Mouse (Mus musculus) midbrain, embryonic 11.5 days (tissue): Measurements from ENCODE around the gene Slc7a11. TPM values are rescaled to one million over a fixed set of nuclear protein-coding genes. Genes with fewer than 3 reads are reported as not detected.

Source experiments
- ATAC-seq: fragments of 200-750 bp; cut with Nextera tagmentation; 2 replicates; pipeline ENCODE4 v1.8.0; 2017; ENCODE audit warnings: moderate TSS enrichment, moderate library complexity; ENCODE audit not compliant: low FRiP score
- DNase-seq: peaks from one replicate; pipeline ENCODE4 v3.0.0; 2015; ENCODE audit warnings: low spot score; ENCODE audit errors: missing footprints
- H3K27ac ChIP-seq: fragments of 300-500 bp; sonication (generic); 2 replicates; pipeline ENCODE4 v1.5.1; 2014; ENCODE audit warnings: low read depth, low read length
- H3K27me3 ChIP-seq: fragments of 300-500 bp; sonication (generic); 2 replicates; pipeline ENCODE4 v1.6.1; 2014; ENCODE audit warnings: mild to moderate bottlenecking, low read length, moderate library complexity, mixed read lengths; ENCODE audit not compliant: control insufficient read depth, insufficient read depth
- H3K36me3 ChIP-seq: fragments of 300-500 bp; sonication (generic); 2 replicates; pipeline ENCODE4 v1.6.1; 2014; ENCODE audit warnings: mild to moderate bottlenecking, low read length, moderate library complexity, mixed read lengths; ENCODE audit not compliant: control insufficient read depth, insufficient read depth
- H3K4me1 ChIP-seq: fragments of 300-500 bp; sonication (generic); 2 replicates; pipeline ENCODE4 v1.6.1; 2014; ENCODE audit warnings: low read length; ENCODE audit not compliant: control insufficient read depth, insufficient read depth
- H3K4me2 ChIP-seq: fragments of 300-500 bp; sonication (generic); 2 replicates; pipeline ENCODE4 v1.6.1; 2014; ENCODE audit warnings: mild to moderate bottlenecking, moderate library complexity
- H3K4me3 ChIP-seq: fragments of 300-500 bp; sonication (generic); 2 replicates; pipeline ENCODE4 v1.5.1; 2014; ENCODE audit warnings: low read depth, low read length
- H3K9ac ChIP-seq: fragments of 300-500 bp; sonication (generic); 2 replicates; pipeline ENCODE4 v1.6.1; 2014; ENCODE audit warnings: low read length
- H3K9me3 ChIP-seq: fragments of 300-500 bp; sonication (generic); 2 replicates; pipeline ENCODE4 v1.6.1; 2016; ENCODE audit warnings: low read length; ENCODE audit not compliant: control insufficient read depth
- WGBS: fragments of 180-500 bp; shearing (Covaris S2); extraction: QIAGEN DNeasy Blood & Tissue Kit; methylation state at CpG from one replicate; pipeline ENCODE4 v1.1.7; 2014; 5-methylcytosine and 5-hydroxymethylcytosine counted together
- polyA plus RNA-seq: library from polyadenylated mRNA; unstranded; fragments of >200 nt; fragmentation: Nextera tagmentation; extraction: Ambion mirVana; gene quantifications from 2 replicates; pipeline ENCODE4 v1.2.1, GENCODE M21; 2014

Gene Slc7a11
- polyA plus RNA-seq, 1 experiment from 2014 or later: 0.96 TPM

- peaks cover 8% of the 10 kb centered on the region for H3K4me1 ChIP-seq
- H3K4me3 ChIP-seq: no peak overlapping the region
- no peak overlapping the region for H3K9ac ChIP-seq
- no peak overlapping the region for H3K4me2 ChIP-seq
- DNase-seq (peak; percentile 89), ATAC-seq (no peak)
- no peaks in the 10 kb centered on the region for H3K36me3 ChIP-seq
- WGBS: 36% methylated on average over 5 of the region's 5 CpGs
- H3K9me3 ChIP-seq: no peaks in the 10 kb centered on the region; the same call in 1 of the 2 replicates
- no peak overlapping the region for H3K27ac ChIP-seq
- no peaks in the 10 kb centered on the region for H3K27me3 ChIP-seq
Observed at GRCm38 (mm10) chr3:50382729-50383128, 60.7 kb downstream of the Slc7a11 start.

GRCm38 (mm10) chr3:50381861-50382693 lies 61.3 kb downstream of the Slc7a11 start:
- ATAC-seq (no peak), DNase-seq (peak; percentile 91)
- Histone ChIP-seq H3K4me3 (peak overlapping the region; percentile 21), H3K36me3 (no peaks in the 10 kb centered on the region), H3K4me2 (peak overlapping the region; percentile 36), H3K4me1 (peaks cover 8% of the 10 kb centered on the region), H3K9me3 (no peaks in the 10 kb centered on the region; the same call in 1 of the 2 replicates), H3K27me3 (no peaks in the 10 kb centered on the region), H3K9ac (no peak overlapping the region), H3K27ac (no peak overlapping the region)
- WGBS: 36% methylated on average over 22 of the region's 22 CpGs

DNA sequence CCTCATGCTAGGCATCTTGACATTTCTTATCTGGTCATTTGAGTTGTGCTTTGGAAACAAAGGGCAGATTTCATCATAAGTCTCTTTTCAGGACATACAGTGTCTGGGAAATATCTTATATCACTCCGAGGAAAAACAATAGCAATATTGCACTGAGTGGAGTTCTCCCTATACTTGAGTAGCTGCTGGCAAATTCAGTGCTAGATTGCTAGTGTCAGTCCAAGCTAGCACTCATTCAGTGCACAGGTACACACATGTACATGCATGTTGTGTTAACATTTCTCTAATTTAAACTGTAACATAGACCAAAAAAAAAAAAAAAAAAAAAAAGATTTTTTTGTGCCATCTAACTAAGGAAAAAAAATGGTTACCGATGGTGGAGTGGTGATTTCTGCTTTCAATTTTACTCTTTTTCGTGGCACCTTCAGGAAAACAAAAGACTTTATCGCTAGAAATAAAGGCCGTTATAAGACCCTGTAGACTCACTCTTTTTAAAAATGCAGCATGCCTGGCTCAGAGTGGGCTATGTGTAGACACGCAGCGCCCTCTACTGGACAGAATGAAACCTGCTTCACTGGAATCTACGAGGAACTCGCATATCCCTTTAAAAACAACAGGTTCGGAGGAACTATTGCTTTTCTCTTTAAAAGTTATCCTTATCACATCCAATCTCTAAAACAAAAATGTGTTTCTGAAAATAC lies 62.1 kb downstream of the Slc7a11 start:
- Histone ChIP-seq H3K9me3 (no peaks in the 10 kb centered on the region; the same call in 1 of the 2 replicates), H3K36me3 (no peaks in the 10 kb centered on the region), H3K9ac (no peak overlapping the region), H3K4me1 (peaks cover 5% of the 10 kb centered on the region), H3K27me3 (no peaks in the 10 kb centered on the region), H3K27ac (no peak overlapping the region), H3K4me3 (peak overlapping the region; percentile 21), H3K4me2 (peak overlapping the region; percentile 36)
- ATAC-seq (peak; percentile 76; the same call in 1 of the 2 replicates), DNase-seq (peak; percentile 97)
- WGBS: 26% methylated on average over 10 of the region's 10 CpGs

GRCm38 (mm10) chr3:50379942-50380341 lies 63.5 kb downstream of the Slc7a11 start:
- no peak for ATAC-seq
- Histone ChIP-seq H3K27ac (no peak overlapping the region), H3K27me3 (no peaks in the 10 kb centered on the region), H3K9me3 (no peaks in the 10 kb centered on the region; the same call in 1 of the 2 replicates), H3K36me3 (no peaks in the 10 kb centered on the region), H3K9ac (no peak overlapping the region), H3K4me2 (no peak overlapping the region), H3K4me3 (no peak overlapping the region), H3K4me1 (no peaks in the 10 kb centered on the region)
- no peak for DNase-seq
- WGBS: 86% methylated on average over 8 of the region's 8 CpGs

DNA sequence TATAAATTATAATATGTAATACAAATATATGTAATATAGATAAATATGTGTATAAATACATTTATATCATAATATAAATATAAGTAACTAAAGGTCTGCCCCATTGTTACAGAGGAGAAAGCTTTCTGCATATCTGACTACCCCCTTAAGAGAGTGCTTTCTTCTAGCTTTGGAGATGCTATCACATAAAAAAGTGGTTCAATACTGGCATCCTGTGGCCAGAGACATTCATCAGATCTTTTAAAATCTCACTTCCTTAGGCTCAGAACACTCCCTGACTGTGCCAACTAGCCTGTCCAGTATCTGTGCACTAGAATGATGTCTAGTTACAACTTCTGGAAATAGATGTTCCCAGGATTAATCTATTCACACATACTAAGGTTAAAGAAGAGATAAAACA lies 67.9 kb downstream of the Slc7a11 start:
- no peaks in the 10 kb centered on the region for H3K27me3 ChIP-seq
- H3K9ac ChIP-seq: no peak overlapping the region
- H3K36me3 ChIP-seq: no peaks in the 10 kb centered on the region
- no peaks in the 10 kb centered on the region for H3K4me1 ChIP-seq
- H3K4me2 ChIP-seq: no peak overlapping the region
- H3K27ac ChIP-seq: no peak overlapping the region
- ATAC-seq: no peak
- peak; percentile 56 for DNase-seq
- H3K4me3 ChIP-seq: no peak overlapping the region
- no peaks in the 10 kb centered on the region for H3K9me3 ChIP-seq

DNA sequence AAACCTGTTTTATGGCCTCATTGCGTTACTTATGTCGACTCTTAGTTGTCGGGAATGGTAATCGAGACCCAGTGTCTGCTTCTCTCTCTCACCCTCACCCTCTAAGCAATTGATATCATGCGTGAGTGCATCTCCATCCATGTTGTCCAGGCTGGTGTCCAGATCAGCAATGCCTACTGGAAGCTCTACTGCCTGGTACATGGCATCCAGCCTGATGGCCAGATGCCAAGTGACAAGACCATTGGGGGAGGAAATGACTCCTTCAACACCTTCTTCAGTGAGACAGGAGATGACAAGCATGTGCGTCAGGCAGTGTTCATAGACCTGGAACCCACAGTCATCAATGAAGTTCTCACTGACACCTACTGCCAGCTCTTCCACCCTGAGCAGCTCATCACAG lies 73.6 kb downstream of the Slc7a11 start:
- no peak overlapping the region for H3K27ac ChIP-seq
- no peaks in the 10 kb centered on the region for H3K27me3 ChIP-seq
- H3K4me3 ChIP-seq: no peak overlapping the region
- no peaks in the 10 kb centered on the region for H3K9me3 ChIP-seq
- ATAC-seq (no peak), DNase-seq (no peak)
- WGBS: 94% methylated on average over 6 of the region's 6 CpGs
- peaks cover 2% of the 10 kb centered on the region for H3K4me1 ChIP-seq
- no peaks in the 10 kb centered on the region for H3K36me3 ChIP-seq
- H3K9ac ChIP-seq: no peak overlapping the region
- H3K4me2 ChIP-seq: no peak overlapping the region

DNA sequence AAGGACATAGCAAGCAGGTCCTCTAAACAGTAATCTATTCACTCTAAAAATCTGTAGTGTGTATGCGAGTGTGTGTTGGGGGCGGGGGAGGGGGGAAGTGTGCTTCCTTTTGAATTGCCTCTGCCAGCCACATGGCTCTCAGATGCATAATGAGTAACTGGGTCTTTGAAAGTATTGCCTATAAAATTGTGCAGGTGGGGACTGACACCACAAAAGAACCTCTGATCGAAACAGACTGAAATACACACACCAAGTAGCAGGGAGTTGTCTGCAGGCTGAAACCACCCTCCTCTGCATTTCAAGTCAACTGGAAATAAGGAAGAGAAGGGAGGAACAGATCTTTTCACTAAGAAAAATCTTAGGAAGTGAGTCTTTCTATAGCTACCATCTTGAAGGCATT lies 76.2 kb downstream of the Slc7a11 start:
- WGBS: 68% methylated on average over 3 of the region's 3 CpGs
- H3K9me3 ChIP-seq: no peaks in the 10 kb centered on the region
- DNase-seq (no peak), ATAC-seq (no peak)
- no peaks in the 10 kb centered on the region for H3K27me3 ChIP-seq
- H3K4me1 ChIP-seq: peaks cover 2% of the 10 kb centered on the region
- no peak overlapping the region for H3K9ac ChIP-seq
- H3K4me2 ChIP-seq: no peak overlapping the region
- no peak overlapping the region for H3K4me3 ChIP-seq
- H3K27ac ChIP-seq: no peak overlapping the region
- H3K36me3 ChIP-seq: no peaks in the 10 kb centered on the region

DNA sequence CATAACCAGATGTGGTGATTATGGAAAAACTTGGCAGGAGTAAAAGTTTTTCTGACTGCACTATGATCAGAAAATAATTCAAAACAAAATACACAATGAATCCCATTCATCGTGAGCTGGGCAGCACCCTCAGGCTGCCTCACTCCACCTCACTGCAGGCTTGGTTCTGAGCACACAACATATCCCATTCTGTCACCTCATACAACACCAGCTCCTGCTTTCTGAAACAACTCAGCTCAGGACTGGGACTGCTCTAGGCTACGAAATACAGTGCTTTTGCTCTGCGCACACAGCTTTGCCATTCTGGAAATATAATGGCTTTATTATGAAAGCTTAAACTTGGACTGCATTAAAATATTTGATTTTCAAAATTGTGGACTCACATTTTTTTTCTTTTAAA lies 79.8 kb downstream of the Slc7a11 start:
- H3K9ac ChIP-seq: no peak overlapping the region
- H3K27me3 ChIP-seq: no peaks in the 10 kb centered on the region
- no peaks in the 10 kb centered on the region for H3K36me3 ChIP-seq
- WGBS: 88% methylated on average over 3 of the region's 3 CpGs
- H3K4me3 ChIP-seq: no peak overlapping the region
- H3K4me1 ChIP-seq: peaks cover 2% of the 10 kb centered on the region
- ATAC-seq: no peak
- no peak overlapping the region for H3K4me2 ChIP-seq
- H3K9me3 ChIP-seq: no peaks in the 10 kb centered on the region
- DNase-seq: no peak
- H3K27ac ChIP-seq: no peak overlapping the region

- no peak overlapping the region for H3K4me3 ChIP-seq
- H3K36me3 ChIP-seq: no peaks in the 10 kb centered on the region
- ATAC-seq (no peak), DNase-seq (no peak)
- H3K27me3 ChIP-seq: no peaks in the 10 kb centered on the region
- H3K9me3 ChIP-seq: no peaks in the 10 kb centered on the region
- no peak overlapping the region for H3K27ac ChIP-seq
- 85% methylated on average over 1 of the region's 1 CpGs for WGBS
- no peak overlapping the region for H3K4me2 ChIP-seq
- no peaks in the 10 kb centered on the region for H3K4me1 ChIP-seq
- no peak overlapping the region for H3K9ac ChIP-seq
Observed at GRCm38 (mm10) chr3:50347081-50347480, 96.3 kb downstream of the Slc7a11 start.
